Mouse (Mus musculus) ES-E14 (cell line): Measurements from ENCODE around the gene Gpr161. TPM values are rescaled to one million over a fixed set of nuclear protein-coding genes. Genes with fewer than 3 reads are reported as not detected.

Experiments
- DNase-seq: peaks from one replicate; pipeline ENCODE4 v3.0.0-alpha.2; 2013; ENCODE audit warnings: low read depth, low spot score
- H3K27ac ChIP-seq: 2 replicates; pipeline ENCODE4 v1.5.1; 2012; ENCODE audit warnings: low read depth, mild to moderate bottlenecking, low read length, moderate library complexity, mixed read lengths; ENCODE audit not compliant: poor library complexity, insufficient read depth, severe bottlenecking
- H3K36me3 ChIP-seq: 2 replicates; pipeline ENCODE4 v1.6.1; 2012; ENCODE audit warnings: mild to moderate bottlenecking, low read length, moderate library complexity, mixed read lengths; ENCODE audit not compliant: control insufficient read depth, poor library complexity, insufficient read depth, severe bottlenecking
- H3K4me1 ChIP-seq, 2 experiments: fragments of 150-350 bp in 1 of 2; sonication (generic) in 1 of 2; 2 replicates each; pipeline ENCODE4 v1.6.1; 2012; ENCODE audit warnings: low read length in 2 of 2, mild to moderate bottlenecking in 1 of 2, mixed read lengths in 1 of 2; ENCODE audit not compliant: control insufficient read depth in 2 of 2, insufficient read depth in 2 of 2, poor library complexity in 1 of 2
- H3K4me3 ChIP-seq, 2 experiments: fragments of 150-350 bp in 1 of 2; sonication (generic) in 1 of 2; 2 replicates each; pipeline ENCODE4 v1.5.1; 2012; ENCODE audit warnings: low read length in 2 of 2, low read depth in 1 of 2, mild to moderate bottlenecking in 1 of 2, mixed read lengths in 1 of 2; ENCODE audit not compliant: insufficient read depth in 1 of 2, poor library complexity in 1 of 2, severe bottlenecking in 1 of 2
- H3K9ac ChIP-seq: 2 replicates; pipeline ENCODE4 v1.6.1; 2012; ENCODE audit warnings: low read depth, mild to moderate bottlenecking, low read length, mixed read lengths; ENCODE audit not compliant: poor library complexity, insufficient read depth, severe bottlenecking
- H3K9me3 ChIP-seq: fragments of 150-350 bp; sonication (generic); 2 replicates; pipeline ENCODE4 v1.6.1; 2012; ENCODE audit warnings: low read depth, mild to moderate bottlenecking, low read length; ENCODE audit not compliant: control insufficient read depth, insufficient read depth
- CHD2 ChIP-seq: IDR thresholded peaks from 2 replicates; pipeline ENCODE4 v1.6.1; 2014; ENCODE audit warnings: mild to moderate bottlenecking, low read depth, low read length, inconsistent platforms
- HCFC1 ChIP-seq: IDR thresholded peaks from 2 replicates; pipeline ENCODE4 v1.6.1; 2012; ENCODE audit warnings: low read length, inconsistent platforms, borderline replicate concordance; ENCODE audit not compliant: insufficient read depth
- MAFK ChIP-seq: IDR thresholded peaks from 2 replicates; pipeline ENCODE4 v1.6.1; 2014; ENCODE audit warnings: mild to moderate bottlenecking, low read depth, low read length, inconsistent platforms; ENCODE audit not compliant: insufficient read depth
- ZC3H11A ChIP-seq: IDR thresholded peaks from 2 replicates; pipeline ENCODE4 v1.6.1; 2012; ENCODE audit warnings: low read depth, mild to moderate bottlenecking, inconsistent platforms, low read length, borderline replicate concordance
- ZNF384 ChIP-seq: IDR thresholded peaks from 2 replicates; pipeline ENCODE4 v1.6.1; 2012; ENCODE audit warnings: low read depth, low read length, inconsistent platforms
- in situ Hi-C, 2 experiments: fragments of 600-800 bp; cut with MboI; formaldehyde crosslinking; loops; one replicate each; pipeline ENCODE4 v1.15.1; 2025; ENCODE audit warnings: low sequenced_read_pairs in 2 of 2, inconsistent platforms in 1 of 2; ENCODE audit not compliant: unreplicated experiment in 2 of 2
- total RNA-seq: library from RNA; depleted of rRNA; stranded (reverse); fragments of 300-350 nt; gene quantifications from 2 replicates; pipeline ENCODE4 v1.2.3, GENCODE M21; 2012; rRNA removed

Gene Gpr161
- 3.3 and 4.5 TPM in 2 replicates for total RNA-seq

DNA sequence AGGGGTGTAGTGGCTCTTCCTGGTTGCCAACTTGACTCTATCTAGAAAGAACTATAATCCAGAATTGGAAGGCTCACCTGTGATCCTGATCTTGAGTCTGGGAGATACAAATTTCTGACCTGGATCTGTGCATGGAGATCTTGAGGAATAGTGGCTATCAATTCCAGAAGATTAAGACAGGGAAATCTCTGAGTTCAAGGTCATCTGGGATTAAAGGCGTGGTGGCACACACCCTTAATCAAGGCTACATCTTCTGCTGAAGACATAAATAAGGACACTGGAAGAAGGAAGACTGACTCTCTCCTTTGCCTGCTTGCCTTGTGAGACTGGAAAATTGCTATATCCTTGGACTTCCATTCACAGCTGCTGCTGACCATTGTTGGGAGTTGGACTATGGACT is at the start of gene Gpr161:
TSS of gene Gpr161 (plus strand) at position 301 of the 400 bp plus-strand sequence.
- in situ Hi-C loops: no loop called here
- no peak within 1 kb of the TSS for H3K4me3 ChIP-seq

DNA sequence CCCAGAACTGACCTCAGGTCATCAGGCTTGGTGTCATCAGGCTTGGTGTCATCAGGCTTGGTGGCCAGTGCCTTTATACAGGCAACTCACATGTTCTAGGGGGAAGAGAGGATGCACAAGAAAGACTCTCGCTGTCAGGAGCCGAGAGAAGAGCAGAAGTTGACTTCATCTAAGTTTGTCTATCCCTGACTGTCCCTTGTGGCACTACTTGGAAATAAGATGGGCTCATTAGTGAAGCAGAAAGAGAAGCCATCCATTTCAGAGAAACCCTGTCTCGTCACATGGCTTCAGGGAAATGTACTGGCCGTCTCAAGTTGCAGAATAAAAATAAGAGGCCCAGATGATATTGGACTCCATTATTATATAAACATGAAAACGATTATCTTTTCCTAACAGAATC is 49.0 kb upstream of the Gpr161 start:
- in situ Hi-C loops: no loop called here
- TF ChIP-seq CHD2 (no peak), ZC3H11A (no peak), MAFK (no peak), HCFC1 (no peak), ZNF384 (no peak)

More for the DNA sequence above, at the start of gene Gpr161:
- Histone ChIP-seq H3K36me3 (no peaks in the 10 kb centered on the region), H3K27ac (no peak within 1 kb of the TSS), H3K9me3 (no peaks in the 10 kb centered on the region), H3K9ac (no peak within 1 kb of the TSS), H3K4me1 (no peaks in the 10 kb centered on the region)
- TF ChIP-seq MAFK (no peak), HCFC1 (no peak), ZC3H11A (no peak), ZNF384 (no peak), CHD2 (no peak)
- DNase-seq: no peak

DNA sequence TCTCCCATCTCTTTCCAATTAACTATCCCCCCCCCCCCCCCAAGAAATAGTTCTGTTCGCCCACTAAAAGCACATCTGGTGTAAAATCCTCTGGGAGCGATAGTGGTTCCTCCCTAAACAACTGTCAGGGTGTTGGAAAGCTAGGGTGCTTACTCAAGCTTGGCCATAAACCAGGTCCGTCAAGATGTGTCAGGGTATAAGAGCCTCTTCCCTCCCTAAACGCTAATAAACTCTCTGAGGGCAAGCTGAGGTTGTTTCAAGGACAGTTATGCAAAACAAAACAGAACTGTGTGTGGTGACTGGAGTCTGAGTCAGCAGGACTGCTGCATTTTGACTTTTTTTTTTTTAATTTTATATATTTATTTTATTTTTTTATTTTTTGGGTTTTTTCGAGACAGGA is 48.5 kb upstream of the Gpr161 start:
- Histone ChIP-seq H3K9me3 (no peaks in the 10 kb centered on the region), H3K36me3 (no peaks in the 10 kb centered on the region), H3K4me3 (no peak overlapping the region)

More for the DNA sequence above, 49.0 kb upstream of the Gpr161 start:
- no peak for DNase-seq
- Histone ChIP-seq H3K36me3 (no peaks in the 10 kb centered on the region), H3K9me3 (no peaks in the 10 kb centered on the region), H3K4me3 (no peak overlapping the region), H3K27ac (no peak overlapping the region), H3K9ac (no peak overlapping the region), H3K4me1 (no peaks in the 10 kb centered on the region)

DNA sequence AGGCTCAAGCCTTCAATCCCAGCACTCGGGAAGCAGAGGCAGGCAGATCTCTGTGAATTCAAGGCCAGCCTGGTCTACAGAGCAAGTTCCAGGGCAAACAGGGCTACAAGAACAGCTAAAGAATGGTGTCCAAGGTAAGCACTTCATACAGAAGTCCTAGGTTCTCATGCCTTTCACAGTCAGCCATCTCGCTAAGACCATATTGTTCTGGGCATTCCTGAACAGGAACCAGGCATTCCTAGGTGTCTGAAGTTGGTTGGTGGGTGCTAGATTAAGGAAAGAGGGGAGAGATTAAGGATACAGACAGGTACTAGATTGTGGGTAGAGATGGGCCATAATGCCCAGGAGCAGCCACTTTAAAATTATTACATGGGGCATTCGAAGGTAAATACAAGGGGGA is 47.8 kb upstream of the Gpr161 start:
- Histone ChIP-seq H3K36me3 (no peaks in the 10 kb centered on the region), H3K9me3 (no peaks in the 10 kb centered on the region), H3K4me3 (no peak overlapping the region), H3K4me1 (no peaks in the 10 kb centered on the region), H3K9ac (no peak overlapping the region), H3K27ac (no peak overlapping the region)
- no peak for TF ChIP-seq CHD2
- TF ChIP-seq HCFC1: no peak
- TF ChIP-seq ZNF384: no peak
- no peak for TF ChIP-seq ZC3H11A
- no peak for TF ChIP-seq MAFK
- in situ Hi-C loops: no loop called here
- no peak for DNase-seq

More for the DNA sequence above, 48.5 kb upstream of the Gpr161 start:
- no peak overlapping the region for H3K27ac ChIP-seq
- in situ Hi-C loops: no loop called here
- DNase-seq: no peak
- no peak for TF ChIP-seq MAFK
- TF ChIP-seq CHD2: no peak
- TF ChIP-seq ZC3H11A: no peak
- TF ChIP-seq HCFC1: no peak
- no peak for TF ChIP-seq ZNF384
- no peaks in the 10 kb centered on the region for H3K4me1 ChIP-seq
- H3K9ac ChIP-seq: no peak overlapping the region

DNA sequence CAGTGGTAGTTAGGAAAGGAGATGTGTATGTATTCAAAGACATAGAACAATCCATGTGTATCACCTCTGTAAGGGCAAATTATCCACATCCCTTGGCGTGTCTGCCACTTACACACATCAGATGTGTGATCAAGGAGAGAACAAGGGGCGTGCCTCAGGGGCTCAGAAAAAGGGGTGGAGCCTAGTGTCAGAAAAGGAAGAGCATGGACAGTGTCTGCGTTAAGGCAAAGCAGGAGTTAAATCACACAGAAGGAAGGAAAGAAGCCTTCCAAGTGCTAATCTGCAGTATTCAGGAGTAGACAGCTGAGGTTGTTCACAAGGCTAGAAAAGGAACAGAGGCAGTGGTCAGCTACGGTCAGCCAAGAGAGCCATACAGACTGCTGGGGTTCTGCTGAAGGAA is 46.7 kb upstream of the Gpr161 start:
- H3K9ac ChIP-seq: no peak overlapping the region
- H3K4me1 ChIP-seq: no peaks in the 10 kb centered on the region
- in situ Hi-C loops: no loop called here
- no peak for DNase-seq
- H3K27ac ChIP-seq: no peak overlapping the region
- TF ChIP-seq ZC3H11A (no peak), MAFK (no peak), CHD2 (no peak), HCFC1 (no peak), ZNF384 (no peak)
- H3K9me3 ChIP-seq: no peaks in the 10 kb centered on the region
- H3K36me3 ChIP-seq: no peaks in the 10 kb centered on the region
- no peak overlapping the region for H3K4me3 ChIP-seq
